Mouse (Mus musculus) left cerebral cortex, postnatal 36 days (tissue): ENCODE measurements at regions not wholly inside any gene's neighbourhood (a gene's known extent, or its start where the extent isn't known, plus 50 kb on each side); places are given as distances from the start of the nearest gene placed in this dataset.

ENCODE experiments used
- DNase-seq, 2 experiments: peaks; one replicate each; pipeline ENCODE4 v3.0.0; 2021 to 2022; ENCODE audit warnings: low spot score in 2 of 2, mixed read lengths in 1 of 2
- intact Hi-C: fragments of 180-260 bp; cut with DNase I; formaldehyde crosslinking; loops from one replicate; pipeline ENCODE4 v1.15.1; 2025

DNA sequence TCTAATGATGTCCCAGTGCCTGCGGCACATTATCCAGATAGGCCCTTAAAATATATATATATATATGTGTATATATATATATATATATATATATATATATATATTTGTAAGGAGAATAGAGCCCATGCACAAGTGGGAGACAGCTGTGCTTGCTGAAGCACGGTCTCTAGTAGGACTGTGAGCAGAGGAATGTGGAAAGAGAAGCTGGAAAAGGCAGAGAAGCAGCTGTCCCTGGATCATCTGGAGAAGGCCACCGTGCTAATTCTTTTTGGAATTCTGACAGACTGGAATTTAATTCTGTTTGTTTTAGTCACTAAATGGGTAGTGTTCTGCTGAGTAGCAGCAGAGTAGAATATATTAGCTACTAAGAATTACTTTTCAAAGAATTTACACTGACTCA lies 370.4 kb upstream of the Tle4 start:
- DNase-seq = no peak
- intact Hi-C loops = no loop called here

DNA sequence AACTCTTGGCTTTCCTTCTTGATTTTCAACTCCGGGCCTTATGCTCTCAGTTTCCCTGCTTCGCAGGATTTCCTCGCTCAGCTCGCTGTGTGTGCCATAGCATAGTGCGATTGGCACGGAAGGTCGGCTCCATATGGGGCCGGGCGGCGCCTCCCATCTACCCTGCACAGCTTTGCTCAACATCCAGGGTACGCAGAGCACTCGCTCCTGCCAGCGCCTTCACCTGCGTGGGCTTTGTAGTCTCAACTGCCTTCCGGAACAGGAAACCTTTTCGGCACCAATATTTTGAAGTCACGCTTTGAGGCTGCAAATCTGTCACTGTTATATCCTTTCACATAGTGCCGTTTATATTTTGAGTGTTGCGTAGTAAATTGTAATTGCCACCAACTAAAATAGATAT lies 359.9 kb upstream of the Tle4 start:
- intact Hi-C loops = no loop called here
- peak; percentile 22 to 42 for DNase-seq

DNA sequence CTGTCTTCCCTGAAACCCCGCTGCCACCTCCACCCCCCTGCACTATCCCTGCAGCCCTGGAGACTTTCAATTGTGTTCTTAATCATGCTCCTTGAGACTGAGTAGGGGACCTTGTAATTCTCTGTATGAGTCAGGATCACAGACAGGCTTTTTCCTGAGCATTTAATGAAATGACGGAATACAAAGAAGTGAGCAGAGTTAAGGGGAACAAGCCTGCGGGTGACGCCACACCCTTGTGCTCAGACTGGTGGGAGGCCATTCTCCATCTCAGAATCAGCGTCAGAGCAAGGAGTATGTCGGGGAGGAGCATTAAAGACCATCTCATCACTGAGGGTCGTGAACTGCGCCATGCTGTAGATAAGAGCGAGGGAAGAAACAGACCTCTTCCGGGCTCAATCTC lies 359.3 kb upstream of the Tle4 start:
- intact Hi-C loops = no loop called here
- no peak for DNase-seq

DNA sequence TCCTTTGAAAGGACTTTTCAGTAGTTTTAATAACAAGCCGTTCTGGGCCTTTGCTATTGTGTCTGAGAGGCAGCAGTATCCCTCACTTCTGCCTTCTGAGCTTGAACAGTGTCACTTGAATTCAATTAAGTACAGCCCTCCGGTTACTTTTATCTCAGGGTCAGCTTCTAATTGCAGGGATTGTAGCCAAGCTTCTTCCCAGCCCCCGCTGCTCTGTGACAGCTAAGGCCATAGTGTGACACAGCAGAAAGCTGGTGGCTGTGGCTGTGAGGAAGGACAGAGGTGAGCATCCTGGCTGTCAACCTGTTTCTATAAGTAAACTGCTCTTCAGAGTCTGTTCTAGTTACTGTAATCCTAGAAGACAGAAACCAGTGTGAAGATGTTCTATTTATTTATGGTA lies 358.5 kb upstream of the Tle4 start:
- DNase-seq = no peak
- intact Hi-C loops = no loop called here

DNA sequence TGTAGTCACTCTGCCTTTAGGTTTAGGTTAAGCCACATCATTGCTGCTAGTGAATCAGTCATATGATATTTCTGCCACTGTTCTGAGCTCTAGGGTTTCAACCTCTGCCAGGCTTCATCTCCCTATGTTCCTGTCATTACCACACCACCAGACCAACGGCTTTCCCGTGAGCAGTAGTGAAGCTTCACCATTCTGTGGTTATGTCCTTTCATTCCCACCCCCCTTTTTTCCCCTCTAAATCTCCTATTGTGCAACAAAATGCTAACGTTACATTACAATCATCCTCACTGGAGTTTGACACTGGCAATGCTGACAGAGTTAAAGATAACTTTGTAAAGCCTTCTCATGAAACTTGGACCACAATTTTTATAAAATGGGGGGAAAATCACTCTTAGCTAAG lies 358.1 kb upstream of the Tle4 start:
- intact Hi-C loops = no loop called here
- no peak for DNase-seq

DNA sequence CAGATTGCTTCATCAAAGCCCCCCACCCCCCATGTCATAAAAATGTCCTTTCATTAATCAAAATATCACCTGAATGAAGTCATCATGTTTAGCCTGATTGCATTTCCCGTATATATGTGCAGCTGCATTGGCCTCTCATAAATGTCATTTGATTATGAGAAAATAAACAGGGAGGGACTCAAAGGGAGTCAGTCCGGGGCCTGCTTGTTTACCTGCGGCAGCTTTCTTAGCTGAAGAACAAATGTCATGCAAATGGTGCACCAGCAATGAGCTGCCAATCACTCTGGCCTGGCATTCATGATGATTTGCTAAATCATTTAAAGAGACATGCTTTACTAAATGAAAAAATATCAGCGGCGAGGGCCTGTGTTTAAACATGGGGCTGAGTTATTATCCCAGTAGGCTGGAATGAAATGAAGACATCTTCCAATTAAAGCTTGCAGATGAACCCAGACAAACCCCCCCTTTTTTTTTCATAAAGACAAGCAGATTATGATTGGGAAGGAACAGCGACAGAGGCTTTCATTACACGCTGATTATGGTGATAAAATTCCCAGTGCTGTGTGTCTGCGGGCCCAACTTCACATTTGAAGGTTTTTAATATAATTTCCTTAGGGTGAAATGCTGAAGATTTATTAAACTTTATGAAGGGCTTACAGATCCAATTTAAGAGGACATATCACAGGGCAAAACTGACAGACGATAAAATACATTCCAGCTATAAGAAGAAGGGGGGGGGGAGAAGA lies 342.5 kb upstream of the Tle4 start:
- intact Hi-C loops = no loop called here
- no peak for DNase-seq

DNA sequence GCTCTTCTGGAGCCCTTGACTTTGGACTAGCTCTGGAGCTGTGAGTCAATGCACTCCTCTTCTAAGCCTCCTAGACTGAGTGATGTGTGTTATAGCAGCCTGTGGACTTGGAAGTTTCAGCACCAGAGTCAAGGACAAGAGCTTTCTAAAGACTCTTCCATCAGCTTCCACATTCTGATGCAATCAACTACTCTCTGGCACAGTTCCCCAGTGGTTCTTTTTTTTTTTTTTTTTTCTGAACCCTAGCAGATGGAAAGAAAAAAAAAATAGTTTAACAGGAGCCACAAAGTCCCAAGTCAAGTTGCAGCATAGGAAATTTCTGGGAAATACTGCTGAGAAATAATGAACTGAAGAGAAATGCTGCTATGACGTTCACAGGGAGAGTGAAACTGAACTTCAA lies 324.4 kb upstream of the Tle4 start:
- no peak for DNase-seq
- intact Hi-C loops = no loop called here

DNA sequence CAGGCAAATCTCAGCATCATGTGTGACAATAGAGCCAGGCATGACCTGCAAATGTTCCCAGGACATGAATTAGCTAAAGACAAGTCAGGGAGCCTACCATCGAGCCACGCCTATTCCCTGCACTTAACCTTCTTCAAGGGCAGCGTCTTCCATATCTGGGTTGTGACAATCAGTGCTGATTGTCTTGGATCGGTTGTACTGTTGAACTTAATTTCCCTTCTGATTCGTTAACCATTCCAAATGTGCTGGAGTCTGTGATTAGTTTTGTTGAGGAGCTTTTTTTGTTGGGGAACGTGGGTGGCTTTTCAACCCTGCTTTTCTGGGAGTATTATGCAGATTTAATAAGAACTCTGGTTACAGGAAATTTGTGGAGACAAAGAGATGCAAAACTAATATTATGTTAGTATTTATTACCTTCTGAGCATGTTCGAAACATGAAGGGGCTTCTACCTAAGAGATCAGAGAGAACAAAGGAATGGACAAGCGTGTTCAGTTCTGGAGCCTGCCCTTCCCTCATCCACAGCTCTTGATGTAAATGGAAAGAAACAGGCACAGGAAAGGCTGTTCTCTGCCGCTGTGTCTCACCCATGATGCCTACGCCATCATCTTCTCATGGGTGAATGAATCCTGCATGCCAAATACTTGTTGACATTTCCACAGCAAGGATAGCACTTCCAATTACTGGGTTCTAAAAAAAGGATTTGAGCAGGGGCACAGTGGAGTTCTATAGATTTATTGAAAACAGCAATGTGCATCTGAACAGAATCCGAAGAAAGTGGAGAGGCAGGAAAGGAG lies 313.4 kb upstream of the Tle4 start:
- DNase-seq = no peak
- intact Hi-C loops = no loop called here

DNA sequence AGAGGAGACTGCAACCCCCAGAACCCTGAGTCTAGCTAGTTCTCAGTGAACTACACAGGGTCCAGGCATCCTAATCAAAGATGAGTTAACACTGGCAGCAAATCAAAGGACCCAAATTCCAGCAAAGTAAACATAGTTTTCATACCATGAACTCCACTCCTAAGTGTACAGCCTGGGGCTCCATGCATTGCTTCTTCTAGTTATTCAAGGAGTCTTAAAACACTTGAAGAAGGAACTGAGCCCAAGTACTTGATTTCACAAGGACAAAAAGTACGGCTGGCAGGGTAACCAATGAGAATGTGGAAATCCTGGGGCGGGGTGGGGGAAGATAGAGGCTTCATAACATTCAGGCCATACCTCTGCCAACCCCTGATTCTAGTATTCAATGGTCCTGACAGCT lies 297.0 kb upstream of the Tle4 start:
- no peak for DNase-seq
- intact Hi-C loops = loop anchor here (10.0 kb wide), 2 partner anchors 130 to 300 kb away; partner anchors contain the start of gene Tle4

DNA sequence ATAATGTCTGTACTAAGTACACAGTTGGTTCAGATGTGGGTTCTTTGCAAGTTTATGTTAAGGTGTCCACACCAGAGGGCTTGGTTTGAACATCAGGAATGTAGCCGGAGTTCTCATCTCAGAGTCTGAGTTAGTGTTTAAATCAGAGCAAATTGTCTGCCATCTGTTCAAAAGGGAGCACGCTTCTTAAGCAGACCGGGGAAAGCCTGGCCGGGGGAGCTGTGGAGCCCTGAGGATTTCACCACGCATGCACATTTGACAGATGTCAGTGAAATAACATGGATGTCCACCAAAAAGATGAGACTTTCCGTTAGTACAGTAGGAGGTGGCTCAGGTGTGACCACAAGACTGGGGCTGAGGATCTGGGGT lies 294.5 kb upstream of the Tle4 start:
- intact Hi-C loops = loop anchor here (10.0 kb wide), 2 partner anchors 132 to 298 kb away; partner anchors contain the start of gene Tle4
- DNase-seq = no peak

DNA sequence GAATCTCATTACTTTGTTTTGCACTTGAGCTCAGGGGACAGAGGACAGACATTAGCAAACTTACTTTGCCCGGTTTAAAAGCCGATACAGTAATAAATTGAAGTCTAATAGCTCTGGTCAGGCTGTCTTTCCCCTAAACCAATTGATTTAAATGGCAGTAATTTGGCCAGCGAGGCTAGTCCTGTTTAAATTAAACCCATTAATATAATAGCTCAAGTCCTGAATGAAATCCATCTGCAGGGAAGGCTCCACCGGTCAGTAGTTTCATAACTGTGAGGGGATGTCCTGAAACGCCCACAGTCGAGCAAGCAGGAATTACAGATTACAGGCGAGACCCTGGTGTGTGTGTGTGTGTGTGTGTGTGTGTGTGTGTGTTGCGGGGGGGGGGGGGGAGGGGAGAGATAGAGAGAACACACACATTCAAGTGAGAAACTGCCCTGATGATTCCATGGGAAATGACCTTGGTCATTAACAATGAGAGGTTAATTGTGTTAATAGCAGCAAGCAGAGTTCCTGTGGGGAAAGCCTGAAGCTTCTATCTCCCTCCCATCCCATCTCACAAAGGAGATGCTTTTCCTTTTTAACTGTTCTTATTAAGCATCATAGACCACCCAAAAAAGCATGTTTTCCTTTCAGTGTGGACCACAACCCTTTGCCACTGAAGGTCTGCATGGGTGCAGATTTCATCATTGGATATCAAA lies 294.0 kb upstream of the Tle4 start:
- DNase-seq = no peak
- intact Hi-C loops = loop anchor here (10.0 kb wide), 2 partner anchors 133 to 297 kb away; partner anchors contain the start of gene Tle4

DNA sequence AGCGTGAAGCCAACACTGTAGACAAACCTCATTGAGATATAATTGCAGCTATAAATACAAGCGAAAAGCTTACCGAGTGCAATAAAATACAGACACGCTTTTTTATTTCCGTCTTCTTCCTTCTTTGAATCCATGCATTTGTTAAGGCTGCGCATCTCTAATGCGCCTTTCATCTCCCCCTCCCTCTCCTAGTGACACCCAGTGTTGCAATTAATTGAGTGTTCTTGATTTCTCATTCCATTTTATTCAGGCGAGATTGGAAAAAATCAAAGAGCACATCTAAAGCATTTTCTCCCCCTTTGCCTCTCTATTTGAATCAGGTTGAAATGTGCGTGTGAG lies 293.2 kb upstream of the Tle4 start:
- intact Hi-C loops = loop anchor here (10.0 kb wide), 2 partner anchors 134 to 296 kb away; partner anchors contain the start of gene Tle4
- DNase-seq = no peak

DNA sequence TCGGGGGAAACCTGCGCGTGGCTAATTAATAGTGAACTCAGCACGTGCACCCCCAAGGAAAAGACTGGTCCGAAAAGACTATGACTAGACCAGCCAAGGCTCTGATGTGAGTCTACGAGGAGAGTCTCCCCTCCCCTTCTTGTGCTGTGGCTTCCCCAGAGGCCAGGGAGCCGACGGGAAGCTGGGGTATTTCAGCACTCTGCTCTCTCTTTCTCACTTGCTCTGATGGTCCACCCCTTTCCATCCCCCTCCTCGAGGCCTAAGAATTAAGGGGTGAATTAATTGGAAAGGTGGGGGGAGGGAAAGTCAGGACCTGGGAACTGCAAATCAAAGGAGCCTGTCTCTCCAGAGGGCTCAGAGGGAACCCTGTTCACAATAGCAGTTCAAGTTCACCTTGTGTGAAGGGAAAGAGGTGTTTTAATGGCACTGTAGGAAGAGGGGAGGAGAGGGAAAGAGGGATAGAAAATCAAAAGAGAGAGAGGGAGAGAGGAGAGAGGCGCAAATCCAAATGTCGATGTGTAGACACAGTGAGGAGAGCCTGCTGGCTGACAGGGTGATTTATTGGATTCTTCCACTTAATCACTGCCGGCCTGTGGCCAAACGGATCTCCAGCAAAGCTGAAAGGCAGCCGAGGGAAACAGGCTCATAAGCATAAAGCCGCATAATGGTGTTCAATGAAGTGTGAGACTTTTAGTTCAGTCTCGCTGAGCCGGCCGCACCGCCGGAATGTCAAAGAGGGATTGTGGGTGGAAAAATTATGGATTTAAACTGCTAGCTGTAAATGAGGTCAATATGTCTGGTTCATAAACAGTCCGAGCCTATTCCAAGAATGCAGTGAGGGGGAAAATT lies 292.6 kb upstream of the Tle4 start:
- intact Hi-C loops = loop anchor here (10.0 kb wide), 2 partner anchors 134 to 296 kb away; partner anchors contain the start of gene Tle4
- DNase-seq = peak; percentile 22 to 38

DNA sequence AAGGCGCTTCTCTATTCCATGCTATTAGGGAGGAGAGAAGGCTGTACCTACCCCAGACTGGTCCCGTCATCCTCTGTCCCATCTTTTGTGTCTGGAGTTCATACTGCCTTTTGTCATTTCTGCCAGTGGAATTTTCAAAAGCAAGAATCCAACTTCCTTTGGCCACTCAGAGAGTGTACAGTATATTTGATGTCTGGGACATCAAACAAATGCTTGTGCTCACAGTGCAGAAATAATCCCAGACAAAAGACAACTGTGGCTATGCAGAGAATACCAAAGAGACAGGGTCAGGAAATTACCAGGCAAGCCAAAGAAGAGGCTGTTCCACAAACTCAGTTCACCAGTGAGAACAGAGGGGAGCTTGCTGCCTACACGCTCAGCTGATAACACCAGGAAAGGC lies 291.9 kb upstream of the Tle4 start:
- no peak for DNase-seq
- intact Hi-C loops = loop anchor here (10.0 kb wide), 2 partner anchors 135 to 295 kb away; partner anchors contain the start of gene Tle4

DNA sequence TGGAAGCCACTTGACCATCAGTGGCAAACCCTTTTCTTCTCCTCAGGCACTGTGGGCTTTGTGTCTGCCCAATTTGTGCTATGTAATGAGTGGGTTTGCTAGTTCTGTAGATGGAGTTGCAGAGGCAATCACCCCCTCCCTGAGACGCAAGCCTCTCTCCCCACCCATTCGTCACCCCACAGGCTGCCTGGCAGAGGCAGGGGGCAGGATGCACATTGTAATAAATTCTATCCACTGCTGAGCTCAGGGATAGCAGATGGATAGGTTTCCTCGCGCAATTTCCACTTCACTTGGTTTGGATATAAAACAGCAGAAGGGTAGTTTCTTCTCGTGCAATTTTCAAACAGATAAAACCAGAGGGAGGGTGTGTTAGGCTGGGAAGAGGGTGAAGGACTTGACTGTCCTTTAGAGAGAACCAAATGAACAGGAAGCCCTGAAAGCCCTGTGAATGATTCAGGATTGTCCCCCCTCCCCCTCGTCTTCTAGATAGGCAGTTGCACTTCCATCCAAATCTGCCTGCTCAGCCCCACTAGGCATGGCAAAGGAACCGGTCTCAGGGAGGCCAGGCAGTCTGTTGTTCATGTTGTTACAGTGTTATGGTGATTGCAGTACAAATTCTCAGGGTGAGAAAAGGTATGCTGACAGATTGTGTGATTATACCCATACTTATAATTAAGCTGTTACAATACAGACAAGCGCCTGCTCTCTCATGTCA lies 286.0 kb upstream of the Tle4 start:
- DNase-seq = no peak
- intact Hi-C loops = no loop called here

DNA sequence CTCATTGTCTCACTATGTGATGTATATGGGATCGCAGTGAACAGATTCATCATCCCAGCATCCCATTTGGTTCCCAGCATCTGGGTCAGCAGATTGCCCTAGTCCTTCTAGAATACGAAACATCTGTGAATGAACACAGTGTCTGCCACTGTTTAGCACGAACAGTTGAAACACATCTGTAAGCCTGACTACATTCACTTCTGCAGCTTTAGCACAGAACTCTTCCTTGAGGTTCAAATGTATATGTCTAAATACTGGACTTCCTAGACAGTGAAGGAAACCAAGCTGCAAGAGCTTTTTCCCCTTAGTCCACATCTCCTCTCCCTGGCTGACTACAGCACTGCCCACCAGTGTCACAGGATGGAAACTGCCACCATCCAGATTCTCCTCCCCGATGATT lies 283.0 kb upstream of the Tle4 start:
- DNase-seq = no peak
- intact Hi-C loops = no loop called here

DNA sequence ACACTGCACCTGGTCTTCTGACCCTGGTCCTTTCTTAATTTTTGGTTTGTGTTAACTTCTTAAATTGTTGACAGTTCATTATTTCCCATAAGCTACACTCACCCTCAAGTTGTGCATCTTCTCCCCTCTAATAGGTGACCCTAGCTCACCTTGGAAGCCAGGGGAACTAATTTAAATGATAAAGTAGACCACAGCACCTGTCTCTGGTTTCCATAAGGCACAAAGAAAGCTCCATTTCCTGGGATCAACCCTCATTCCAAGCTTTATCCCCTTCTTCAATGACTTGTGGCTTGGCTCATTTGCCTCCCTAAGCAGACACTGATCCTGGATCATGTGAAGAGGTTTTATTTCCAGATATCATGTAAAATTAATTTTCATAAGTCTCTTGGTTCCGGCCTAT lies 276.1 kb upstream of the Tle4 start:
- intact Hi-C loops = no loop called here
- DNase-seq = no peak

DNA sequence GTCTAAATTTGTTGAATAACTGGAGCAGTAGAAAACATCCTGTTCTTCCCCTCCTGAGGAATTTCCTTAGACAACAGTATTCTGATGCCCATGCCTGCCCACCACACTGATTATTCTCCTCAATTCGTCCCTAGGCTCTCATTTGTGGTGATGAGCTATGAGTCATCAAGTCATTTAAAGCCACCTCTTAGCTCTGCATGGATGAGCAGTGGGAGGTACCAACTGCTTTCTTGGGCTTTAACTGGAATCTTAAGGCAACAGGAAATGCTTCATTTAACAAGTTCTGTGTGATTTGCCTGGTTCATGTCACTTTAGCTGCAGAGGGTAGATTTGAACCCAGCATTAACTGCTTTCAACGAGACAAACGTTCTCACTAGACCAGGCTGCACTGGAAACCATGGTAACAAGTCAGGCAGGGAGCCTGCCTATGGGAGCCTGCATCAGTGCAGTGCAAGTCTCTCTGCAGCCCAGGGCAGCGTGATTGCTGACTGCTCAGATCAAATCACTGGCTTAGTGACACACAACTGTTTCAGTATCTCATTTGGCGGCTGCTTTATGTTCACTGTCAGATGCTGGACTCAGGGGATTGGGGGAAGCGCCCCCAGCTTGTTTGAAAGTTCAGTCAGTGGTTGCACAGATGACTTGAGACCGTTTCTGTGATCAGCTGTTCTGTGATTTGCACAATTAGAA lies 273.5 kb upstream of the Tle4 start:
- peak; percentile 15 for DNase-seq
- intact Hi-C loops = no loop called here
